Mouse (Mus musculus): Measurements from ENCODE around the gene Cdv3. TPM values are rescaled to one million over a fixed set of nuclear protein-coding genes. Genes with fewer than 3 reads are reported as not detected.

The Cdv3 gene
- total RNA-seq, 2 experiments from 2014 or later, result 105 to 121 TPM

DNA sequence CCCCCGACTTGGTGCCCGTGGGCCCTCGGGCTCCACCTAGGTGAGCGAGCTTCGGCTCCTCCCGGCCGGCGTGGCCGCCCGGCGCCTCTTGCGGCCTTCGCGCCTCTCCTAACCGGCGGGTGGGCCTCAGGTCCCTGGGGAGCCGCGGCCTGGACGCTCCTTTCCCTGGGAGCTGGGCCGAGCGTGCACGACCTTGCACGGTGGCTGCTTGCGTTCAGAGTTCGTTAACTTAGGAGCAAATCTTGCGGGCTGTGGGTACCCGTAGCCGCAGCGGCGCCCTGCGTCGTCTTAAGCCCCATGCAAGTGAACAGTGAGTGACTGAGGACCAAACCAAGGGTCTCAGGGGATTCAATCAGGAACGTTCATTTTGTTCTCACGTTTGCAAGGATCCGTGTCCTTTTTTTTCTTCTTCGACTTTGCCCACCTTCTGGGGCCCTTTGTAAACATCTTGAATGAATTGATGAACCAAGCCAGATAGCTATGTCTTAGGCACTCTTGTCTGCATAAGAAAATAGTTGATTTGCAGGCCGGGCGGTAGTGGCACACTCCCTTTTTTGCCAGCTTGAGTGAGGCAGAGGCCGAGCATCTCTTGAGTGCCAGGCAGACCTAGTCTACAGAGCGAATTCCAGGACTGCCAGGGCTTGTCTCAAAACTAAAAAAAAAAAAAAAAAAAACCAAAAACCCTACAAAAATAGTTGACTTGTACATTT, 60.2 kb downstream of the Cdv3 start:
- intact Hi-C loops (cut with DNase I; ENCODE audit: low total_unique reads), result no loop called here
- no peak for DNase-seq

DNA sequence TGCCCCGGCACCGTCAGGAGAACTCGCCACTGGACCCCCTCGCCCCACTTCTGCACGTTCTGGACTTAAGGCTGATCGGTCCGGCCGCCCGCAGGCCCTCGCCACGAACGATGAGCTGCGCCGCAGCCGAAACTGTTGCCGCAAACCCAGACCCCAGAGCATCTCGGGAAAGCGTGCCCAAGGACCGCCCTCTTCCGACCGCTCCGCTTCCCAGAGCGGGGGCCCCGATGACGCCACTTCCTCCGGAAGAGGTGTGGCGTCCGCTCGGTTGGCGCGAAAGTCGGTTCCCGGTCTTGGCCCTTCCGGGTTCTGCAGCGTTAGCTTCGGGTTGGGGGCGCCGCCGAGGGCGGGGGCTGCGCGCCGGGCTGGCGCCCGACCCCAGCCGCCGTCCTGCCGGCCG, 60.7 kb downstream of the Cdv3 start, which contains the start of the genes 1300017J02Rik and Topbp1:
Gene 1300017J02Rik (minus strand): TSS at position 156 of the 400 bp plus-strand sequence.
Gene Topbp1 (plus strand): TSS at position 289 of the 400 bp plus-strand sequence.
- peak; percentile 94 for DNase-seq
- intact Hi-C loops (cut with DNase I; ENCODE audit: low total_unique reads), result loop anchor here (5.0 kb wide), 1 partner anchor 78 kb away; no protein-coding TSS in a partner anchor

Other genes starting within 250 kb of the Cdv3 start
- 10 to 100 TPM; 13.8 to 16.6 TPM for gene Srprb, start 163.7 kb downstream of the Cdv3 start, total RNA-seq (2021)
- 1 to 10 TPM; 2.8 to 3.2 TPM for gene Gm20425, start 135.5 kb downstream of the Cdv3 start, total RNA-seq (2021)
- gene Trf, start 135.4 kb downstream of the Cdv3 start, total RNA-seq (2021), result 10 to 100 TPM in 1 of 2 experiments, 1 to 10 TPM in 1; 6.1 to 10.4 TPM
- gene 1300017J02Rik, start 60.8 kb downstream of the Cdv3 start, total RNA-seq (2021), result under 1 TPM; 0.12 to 0.91 TPM
- gene Topbp1, start 60.6 kb downstream of the Cdv3 start, total RNA-seq (2021), result 10 to 100 TPM in 1 of 2 experiments, 1 to 10 TPM in 1; 8.6 to 10.0 TPM
- gene Bfsp2, start 114.6 kb upstream of the Cdv3 start, total RNA-seq (2021), result under 1 TPM; 0.37 to 0.42 TPM